ENCODE assay signal across 26 mouse cellular contexts in the genomic region with DNA sequence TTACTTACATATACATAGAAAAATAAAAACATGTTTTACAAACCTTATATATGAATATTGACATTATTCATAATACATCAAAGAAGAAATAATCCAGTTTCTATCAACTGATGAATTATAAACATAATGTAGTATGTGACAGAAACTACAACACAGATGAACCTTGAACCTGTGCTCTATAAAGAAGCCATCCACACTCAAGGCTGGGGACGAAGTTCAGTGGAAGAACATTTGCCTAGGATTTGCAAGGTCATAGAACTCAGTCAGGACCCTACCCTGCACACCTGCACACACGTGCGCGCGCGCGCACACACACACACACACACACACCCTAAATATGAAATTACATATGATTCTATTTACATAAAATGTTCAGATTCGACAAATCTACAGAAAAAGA.
"Had no signal": no experiment of that assay in that cellular context is flagged by ENCODE, and none has a peak within 500 bp of the region (broad histone marks: within the 10 kb centered on the region; RNA-seq: fewer than 3 reads in every experiment).

No protein-coding gene starts in this region.

- H3K27ac ChIP-seq: hindbrain, embryonic 10.5 days; hindbrain, embryonic 12.5 days; hindbrain, embryonic 14.5 days; kidney, embryonic 15.5 days; kidney, postnatal 0 days; limb, embryonic 13.5 days; limb, embryonic 15.5 days; liver, embryonic 13.5 days; liver, embryonic 15.5 days had no signal

- H3K9me3 ChIP-seq: hindbrain, embryonic 10.5 days; hindbrain, embryonic 12.5 days; kidney, embryonic 15.5 days; limb, embryonic 13.5 days; limb, embryonic 15.5 days; liver, embryonic 13.5 days; liver, embryonic 15.5 days had no signal

- H3K4me1 ChIP-seq: hindbrain, embryonic 10.5 days; hindbrain, embryonic 12.5 days; kidney, embryonic 15.5 days; limb, embryonic 13.5 days; limb, embryonic 15.5 days; liver, embryonic 15.5 days had no signal

- ATAC-seq: hindbrain, embryonic 16.5 days; inflammation-experienced regulatory T-cells, adult 6 months had no signal

- H3K4me3 ChIP-seq: hindbrain, embryonic 10.5 days; hindbrain, embryonic 12.5 days; kidney, embryonic 15.5 days; limb, embryonic 13.5 days; limb, embryonic 15.5 days; liver, embryonic 13.5 days; liver, embryonic 15.5 days had no signal

- H3K9ac ChIP-seq: hindbrain, embryonic 12.5 days; hindbrain, embryonic 14.5 days; kidney, embryonic 15.5 days; limb, embryonic 13.5 days; limb, embryonic 15.5 days; liver, embryonic 13.5 days; liver, embryonic 15.5 days had no signal

- DNase-seq: gastrocnemius, postnatal 10 days; gastrocnemius, postnatal 25 days; heart, adult 18-20 months; heart, postnatal 10 days; heart, postnatal 4 days; kidney, adult 11 months; kidney, adult 2 months; kidney, adult 9 months; kidney, postnatal 14 days; kidney, postnatal 36 days; layer of hippocampus, adult 9-11 months; layer of hippocampus, postnatal 36 days; left cerebral cortex, postnatal 4 days; liver, embryonic 13.5 days; lung, adult 18-20 months had no signal

- H3K27me3 ChIP-seq: hindbrain, embryonic 12.5 days; kidney, embryonic 15.5 days; limb, embryonic 13.5 days; limb, embryonic 15.5 days; liver, embryonic 13.5 days; liver, embryonic 15.5 days had no signal

- H3K4me2 ChIP-seq: heart, embryonic 11.5 days; hindbrain, embryonic 12.5 days; hindbrain, embryonic 14.5 days; kidney, embryonic 15.5 days; limb, embryonic 13.5 days; limb, embryonic 15.5 days; liver, embryonic 13.5 days; liver, embryonic 15.5 days had no signal
